Mouse (Mus musculus) brain, embryonic 14.5 days (tissue): ENCODE data around the gene Slc12a8.

Source experiments
- CTCF ChIP-seq: fragments of 200-500 bp; IDR thresholded peaks from 2 replicates; pipeline ENCODE4 v1.5.1; 2012; ENCODE audit warnings: inconsistent platforms, mild to moderate bottlenecking, moderate library complexity, borderline replicate concordance; ENCODE audit not compliant: insufficient read depth, insufficient read length; ENCODE audit errors: extremely low read depth
- POLR2A ChIP-seq: fragments of 200-500 bp; IDR thresholded peaks from 2 replicates; pipeline ENCODE4 v1.6.1; 2012; ENCODE audit warnings: mild to moderate bottlenecking, inconsistent platforms, borderline replicate concordance; ENCODE audit not compliant: poor library complexity, insufficient read depth, insufficient read length, severe bottlenecking; ENCODE audit errors: extremely low read depth

- TF ChIP-seq CTCF: no peak
- no peak for TF ChIP-seq POLR2A
These were observed 37.2 kb upstream of the Slc12a8 start for GRCm38 (mm10) chr16:33479926-33480325.
